Mouse (Mus musculus) embryonic facial prominence, embryonic 12.5 days (tissue): ENCODE data around the gene Tmem243. TPM values are rescaled to one million over a fixed set of nuclear protein-coding genes. Genes with fewer than 3 reads are reported as not detected.

Experiments used
- ATAC-seq: fragments of 200-750 bp; cut with Nextera tagmentation; 2 replicates; pipeline ENCODE4 v1.8.0; 2017; ENCODE audit not compliant: insufficient number of reproducible peaks, insufficient read depth, low FRiP score, low TSS enrichment
- H3K27ac ChIP-seq: fragments of 300-500 bp; sonication (generic); 2 replicates; pipeline ENCODE4 v1.5.1; 2016; ENCODE audit warnings: mild to moderate bottlenecking
- H3K27me3 ChIP-seq: fragments of 300-500 bp; sonication (generic); 2 replicates; pipeline ENCODE4 v1.6.1; 2016; ENCODE audit warnings: mild to moderate bottlenecking, moderate library complexity
- H3K36me3 ChIP-seq: fragments of 300-500 bp; sonication (generic); 2 replicates; pipeline ENCODE4 v1.6.1; 2016; ENCODE audit warnings: mild to moderate bottlenecking
- H3K4me1 ChIP-seq: fragments of 300-500 bp; sonication (generic); 2 replicates; pipeline ENCODE4 v1.6.1; 2016
- H3K4me2 ChIP-seq: fragments of 300-500 bp; sonication (generic); replicated peaks from 2 replicates; pipeline ENCODE4 v1.6.1; 2016; ENCODE audit warnings: mild to moderate bottlenecking, moderate library complexity
- H3K4me3 ChIP-seq: fragments of 300-500 bp; sonication (generic); 2 replicates; pipeline ENCODE4 v1.5.1; 2016; ENCODE audit warnings: mild to moderate bottlenecking
- H3K9ac ChIP-seq: fragments of 300-500 bp; sonication (generic); 2 replicates; pipeline ENCODE4 v1.6.1; 2016; ENCODE audit warnings: mild to moderate bottlenecking, moderate library complexity
- H3K9me3 ChIP-seq: fragments of 300-500 bp; sonication (generic); 2 replicates; pipeline ENCODE4 v1.6.1; 2016; ENCODE audit warnings: mild to moderate bottlenecking, moderate library complexity
- WGBS: fragments of 180-500 bp; shearing (Covaris S2); methylation state at CpG from one replicate; pipeline ENCODE4 v1.1.7; 2016; 5-methylcytosine and 5-hydroxymethylcytosine counted together
- polyA plus RNA-seq: library from polyadenylated mRNA; unstranded; fragments of >200 nt; fragmentation: Nextera tagmentation; extraction: Ambion mirVana; gene quantifications from 2 replicates; pipeline ENCODE4 v1.2.1, GENCODE M21; 2016

Tmem243 gene
- 16.1 and 18.8 TPM in 2 replicates for polyA plus RNA-seq

GRCm38 (mm10) chr5:9100207-9100848 lies at the start of gene Tmem243:
Gene Tmem243 (plus strand): TSS chr5:9100668.
- WGBS: under 1% methylated on average over 59 of the region's 59 CpGs
- peak within 1 kb of the TSS; percentile 85 for H3K4me3 ChIP-seq
- peak within 1 kb of the TSS; percentile 74 for H3K9ac ChIP-seq
- H3K36me3 ChIP-seq: no peaks in the 10 kb centered on the region
- 0 out of 2 replicates have a peak, but pooled peaks cover 5% of the 10 kb centered on the region for H3K4me1 ChIP-seq
- H3K9me3 ChIP-seq: no peaks in the 10 kb centered on the region
- ATAC-seq: peak; percentile 95
- H3K27me3 ChIP-seq: peaks cover 14% of the 10 kb centered on the region
- no peak within 1 kb of the TSS for H3K27ac ChIP-seq
- H3K4me2 ChIP-seq: peak within 1 kb of the TSS; percentile 87

GRCm38 (mm10) chr5:9056020-9056660 lies 44.3 kb upstream of the Tmem243 start:
- Histone ChIP-seq H3K9me3 (no peaks in the 10 kb centered on the region), H3K27me3 (no peaks in the 10 kb centered on the region), H3K27ac (no peak overlapping the region), H3K9ac (no peak overlapping the region), H3K36me3 (no peaks in the 10 kb centered on the region), H3K4me2 (no peak overlapping the region), H3K4me1 (no peaks in the 10 kb centered on the region), H3K4me3 (no peak overlapping the region)
- 29% methylated on average over 3 of the region's 3 CpGs for WGBS
- ATAC-seq: no peak

- H3K36me3 ChIP-seq: no peaks in the 10 kb centered on the region
- no peak overlapping the region for H3K9ac ChIP-seq
- H3K9me3 ChIP-seq: no peaks in the 10 kb centered on the region
- no peak overlapping the region for H3K4me3 ChIP-seq
- ATAC-seq: no peak
- WGBS: 87% methylated on average over 5 of the region's 5 CpGs
- no peaks in the 10 kb centered on the region for H3K4me1 ChIP-seq
- no peak overlapping the region for H3K4me2 ChIP-seq
- no peaks in the 10 kb centered on the region for H3K27me3 ChIP-seq
- no peak overlapping the region for H3K27ac ChIP-seq
Observed at GRCm38 (mm10) chr5:9057277-9057879, 43.1 kb upstream of the Tmem243 start.

- Histone ChIP-seq H3K4me2 (no peak overlapping the region), H3K9me3 (no peaks in the 10 kb centered on the region), H3K4me3 (no peak overlapping the region), H3K36me3 (no peaks in the 10 kb centered on the region), H3K27me3 (no peaks in the 10 kb centered on the region), H3K27ac (no peak overlapping the region), H3K9ac (no peak overlapping the region), H3K4me1 (no peaks in the 10 kb centered on the region)
- no peak for ATAC-seq
- WGBS: 81% methylated on average over 6 of the region's 6 CpGs
Observed at GRCm38 (mm10) chr5:9059303-9060023, 41.0 kb upstream of the Tmem243 start.

- Histone ChIP-seq H3K4me3 (no peak overlapping the region), H3K27me3 (no peaks in the 10 kb centered on the region), H3K4me1 (no peaks in the 10 kb centered on the region), H3K4me2 (no peak overlapping the region), H3K9me3 (no peaks in the 10 kb centered on the region), H3K9ac (no peak overlapping the region), H3K36me3 (no peaks in the 10 kb centered on the region), H3K27ac (no peak overlapping the region)
- 90% methylated on average over 14 of the region's 14 CpGs for WGBS
- ATAC-seq: no peak
Observed at GRCm38 (mm10) chr5:9060228-9060627, 40.2 kb upstream of the Tmem243 start.

GRCm38 (mm10) chr5:9064217-9064616 lies 36.3 kb upstream of the Tmem243 start:
- H3K9me3 ChIP-seq: no peaks in the 10 kb centered on the region
- no peaks in the 10 kb centered on the region for H3K4me1 ChIP-seq
- no peaks in the 10 kb centered on the region for H3K36me3 ChIP-seq
- WGBS: 91% methylated on average over 1 of the region's 1 CpGs
- no peak overlapping the region for H3K4me3 ChIP-seq
- H3K27ac ChIP-seq: no peak overlapping the region
- H3K27me3 ChIP-seq: no peaks in the 10 kb centered on the region
- no peak overlapping the region for H3K9ac ChIP-seq
- H3K4me2 ChIP-seq: no peak overlapping the region
- ATAC-seq: no peak

GRCm38 (mm10) chr5:9068886-9069285 lies 31.6 kb upstream of the Tmem243 start:
- no peak for ATAC-seq
- Histone ChIP-seq H3K9me3 (no peaks in the 10 kb centered on the region), H3K27ac (no peak overlapping the region), H3K36me3 (no peaks in the 10 kb centered on the region), H3K4me2 (no peak overlapping the region), H3K4me3 (no peak overlapping the region), H3K9ac (no peak overlapping the region), H3K27me3 (no peaks in the 10 kb centered on the region), H3K4me1 (no peaks in the 10 kb centered on the region)
- 73% methylated on average over 2 of the region's 2 CpGs for WGBS

GRCm38 (mm10) chr5:9069599-9070209 lies 30.8 kb upstream of the Tmem243 start:
- no peak for ATAC-seq
- Histone ChIP-seq H3K4me2 (no peak overlapping the region), H3K27me3 (no peaks in the 10 kb centered on the region)

GRCm38 (mm10) chr5:9071360-9071759 lies 29.1 kb upstream of the Tmem243 start:
- H3K9me3 ChIP-seq: no peaks in the 10 kb centered on the region
- no peaks in the 10 kb centered on the region for H3K4me1 ChIP-seq
- WGBS: 87% methylated on average over 3 of the region's 3 CpGs
- no peaks in the 10 kb centered on the region for H3K27me3 ChIP-seq
- no peak overlapping the region for H3K9ac ChIP-seq
- H3K4me3 ChIP-seq: no peak overlapping the region
- no peak overlapping the region for H3K4me2 ChIP-seq
- ATAC-seq: no peak
- no peak overlapping the region for H3K27ac ChIP-seq
- no peaks in the 10 kb centered on the region for H3K36me3 ChIP-seq

More at GRCm38 (mm10) chr5:9069599-9070209, 30.8 kb upstream of the Tmem243 start:
- Histone ChIP-seq H3K4me3 (no peak overlapping the region), H3K36me3 (no peaks in the 10 kb centered on the region), H3K4me1 (no peaks in the 10 kb centered on the region), H3K9ac (no peak overlapping the region), H3K9me3 (no peaks in the 10 kb centered on the region), H3K27ac (no peak overlapping the region)
- WGBS: 69% methylated on average over 6 of the region's 6 CpGs

- Histone ChIP-seq H3K9ac (no peak overlapping the region), H3K36me3 (no peaks in the 10 kb centered on the region), H3K27ac (no peak overlapping the region), H3K27me3 (no peaks in the 10 kb centered on the region), H3K4me2 (no peak overlapping the region), H3K4me1 (no peaks in the 10 kb centered on the region), H3K9me3 (no peaks in the 10 kb centered on the region), H3K4me3 (no peak overlapping the region)
- 0 out of 2 replicates have a peak, but pooled peaks have one; percentile 22 for ATAC-seq
- WGBS: 43% methylated on average over 5 of the region's 5 CpGs
Observed at GRCm38 (mm10) chr5:9073177-9073854, 27.2 kb upstream of the Tmem243 start.
